Mouse (Mus musculus) common myeloid progenitor, adult 5-6 weeks (primary cell): ENCODE results near the gene Sorcs2. TPM values are rescaled to one million over a fixed set of nuclear protein-coding genes. Genes with fewer than 3 reads are reported as not detected.
A peak's percentile ranks its signal among the peaks of the same experiment; 100 is the strongest.

Experiments
- ATAC-seq: replicated peaks from 2 replicates; pipeline ENCODE4 v1.8.0; 2016; ENCODE audit warnings: low read depth, mild to moderate bottlenecking, moderate TSS enrichment, inconsistent platforms; ENCODE audit not compliant: poor library complexity, severe bottlenecking
- total RNA-seq: library from RNA; stranded (forward); fragments of 200-1000, 187-1606 nt; gene quantifications from 2 replicates; pipeline ENCODE4 v1.2.3, GENCODE M21; 2017

The Sorcs2 gene
- total RNA-seq, 1 experiment from 2014 or later: not detected

- no peak for ATAC-seq
These were observed 296.8 kb downstream of the Sorcs2 start for GRCm38 (mm10) chr5:36101129-36101528.

GRCm38 (mm10) chr5:36100488-36100887 lies 297.5 kb downstream of the Sorcs2 start:
- ATAC-seq: no peak

- ATAC-seq: no peak
These were observed 298.3 kb downstream of the Sorcs2 start for GRCm38 (mm10) chr5:36099662-36100061.

GRCm38 (mm10) chr5:36096046-36096445 lies 301.9 kb downstream of the Sorcs2 start:
- ATAC-seq: no peak

GRCm38 (mm10) chr5:36090036-36090435 lies 307.9 kb downstream of the Sorcs2 start:
- no peak for ATAC-seq

GRCm38 (mm10) chr5:36089243-36089642 lies 308.7 kb downstream of the Sorcs2 start:
- ATAC-seq: peak; percentile 96

- no peak for ATAC-seq
These were observed 311.0 kb downstream of the Sorcs2 start for GRCm38 (mm10) chr5:36086931-36087330.

- ATAC-seq: no peak
These were observed 312.3 kb downstream of the Sorcs2 start for GRCm38 (mm10) chr5:36085621-36086020.

- ATAC-seq: no peak
These were observed 313.9 kb downstream of the Sorcs2 start for GRCm38 (mm10) chr5:36083869-36084565.

GRCm38 (mm10) chr5:36081021-36081420 lies 316.9 kb downstream of the Sorcs2 start:
- ATAC-seq: no peak

- no peak for ATAC-seq
These were observed 322.5 kb downstream of the Sorcs2 start for GRCm38 (mm10) chr5:36075172-36076074.

GRCm38 (mm10) chr5:36069503-36070360 lies 328.2 kb downstream of the Sorcs2 start:
- ATAC-seq: no peak

- no peak for ATAC-seq
These were observed 330.2 kb downstream of the Sorcs2 start for GRCm38 (mm10) chr5:36067651-36068181.

GRCm38 (mm10) chr5:36057804-36058322 lies 340.1 kb downstream of the Sorcs2 start:
- no peak for ATAC-seq

GRCm38 (mm10) chr5:36056921-36057320 lies 341.0 kb downstream of the Sorcs2 start:
- ATAC-seq: no peak

- no peak for ATAC-seq
These were observed 342.1 kb downstream of the Sorcs2 start for GRCm38 (mm10) chr5:36055876-36056275.

- ATAC-seq: 0 out of 2 replicates have a peak, but pooled peaks have one; percentile 36
These were observed 343.4 kb downstream of the Sorcs2 start for GRCm38 (mm10) chr5:36054498-36054897.

- ATAC-seq: no peak
These were observed 354.8 kb downstream of the Sorcs2 start for GRCm38 (mm10) chr5:36043154-36043553.

GRCm38 (mm10) chr5:36041756-36042155 lies 356.2 kb downstream of the Sorcs2 start:
- no peak for ATAC-seq

GRCm38 (mm10) chr5:36041236-36041562 lies 356.7 kb downstream of the Sorcs2 start:
- ATAC-seq: no peak
